Mouse (Mus musculus) T-helper 2 cell (primary cell): ENCODE measurements around the gene Tceanc.

Experiments used
- in situ Hi-C: fragments of 300-600 bp; cut with MboI, MseI; formaldehyde crosslinking; loops from one replicate; pipeline ENCODE4 v1.15.1; 2025; ENCODE audit warnings: high pct_unique_total_duplicates

Tceanc gene

GRCm38 (mm10) chrX:166495052-166495451, 23.3 kb downstream of the Tceanc start:
- in situ Hi-C loops: no loop called here

- in situ Hi-C loops: no loop called here
Measured at GRCm38 (mm10) chrX:166479365-166479983, 38.9 kb downstream of the Tceanc start, which contains the start of gene Rab9. Gene Rab9, minus strand, starts transcription at chrX:166479867.

GRCm38 (mm10) chrX:166478631-166479364, 39.6 kb downstream of the Tceanc start:
- in situ Hi-C loops: no loop called here

DNA sequence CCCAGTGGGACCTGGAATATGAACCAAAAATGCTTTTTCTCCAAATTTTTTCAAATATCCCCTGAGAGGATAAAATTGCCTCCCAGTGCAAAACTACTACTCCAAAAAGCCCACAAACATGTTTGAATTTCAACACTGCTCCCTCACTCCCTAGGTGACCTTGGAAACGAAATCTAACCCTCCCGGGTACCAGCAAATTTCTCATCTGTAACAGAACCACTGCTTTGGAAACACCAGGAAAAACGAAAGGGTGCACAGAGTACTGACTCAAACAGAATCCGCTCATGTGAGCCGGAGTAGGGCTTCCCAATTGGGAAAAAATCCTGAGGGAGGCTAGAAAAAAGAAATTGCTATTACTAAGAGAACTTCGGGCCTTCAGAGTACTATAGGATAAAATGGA, 41.0 kb downstream of the Tceanc start:
- in situ Hi-C loops: no loop called here

GRCm38 (mm10) chrX:166472612-166473011, 45.8 kb downstream of the Tceanc start:
- in situ Hi-C loops: no loop called here

- in situ Hi-C loops: no loop called here
Measured at GRCm38 (mm10) chrX:166468321-166468720, 50.0 kb downstream of the Tceanc start.

GRCm38 (mm10) chrX:166455525-166455924, 62.8 kb downstream of the Tceanc start:
- in situ Hi-C loops: no loop called here

DNA sequence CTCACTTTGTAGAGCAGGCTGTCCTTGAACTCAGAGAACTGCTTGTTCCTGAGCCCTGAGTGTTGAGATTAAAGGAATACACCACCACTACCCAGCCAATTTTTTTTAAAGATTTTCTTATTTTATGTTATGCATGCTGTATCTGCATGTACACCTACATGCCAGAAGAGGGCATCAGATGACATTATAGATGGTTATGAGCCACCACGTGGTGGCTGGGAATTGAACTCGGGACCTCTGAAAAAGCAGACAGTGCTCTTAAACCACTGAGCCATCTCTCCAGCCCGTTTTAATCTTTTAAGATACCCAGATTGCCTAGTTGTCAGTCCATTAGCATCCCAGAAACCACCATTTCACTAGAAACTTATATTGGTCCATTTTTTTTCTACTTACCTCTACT, 64.0 kb downstream of the Tceanc start:
- in situ Hi-C loops: no loop called here

DNA sequence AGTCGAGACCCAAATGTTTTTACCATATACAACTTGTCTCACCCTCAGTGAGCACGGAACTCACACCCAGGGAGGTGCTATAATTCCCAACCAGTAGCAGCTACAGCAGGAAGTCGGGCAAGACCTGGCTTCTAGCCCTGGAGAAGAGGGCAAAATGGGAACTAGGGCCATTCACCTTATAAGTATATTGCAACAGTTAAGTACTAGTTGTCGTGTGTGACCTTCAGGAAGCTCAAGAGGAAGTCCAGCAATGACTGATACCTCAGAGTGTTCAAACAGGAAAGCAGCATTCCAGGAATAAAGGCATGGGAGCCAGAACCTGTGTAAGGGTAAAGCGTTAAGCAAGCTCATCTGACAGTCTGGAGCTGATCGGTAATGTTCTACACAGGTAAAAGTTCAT, 64.8 kb downstream of the Tceanc start:
- in situ Hi-C loops: no loop called here
